Mouse (Mus musculus): ENCODE results near the gene Ces1f.
"Not testable (repeated sequence)": the region's sequence is repeated elsewhere in the genome, so short reads cannot be mapped to it uniquely, and the experiment has no call there.

Ces1f gene

DNA sequence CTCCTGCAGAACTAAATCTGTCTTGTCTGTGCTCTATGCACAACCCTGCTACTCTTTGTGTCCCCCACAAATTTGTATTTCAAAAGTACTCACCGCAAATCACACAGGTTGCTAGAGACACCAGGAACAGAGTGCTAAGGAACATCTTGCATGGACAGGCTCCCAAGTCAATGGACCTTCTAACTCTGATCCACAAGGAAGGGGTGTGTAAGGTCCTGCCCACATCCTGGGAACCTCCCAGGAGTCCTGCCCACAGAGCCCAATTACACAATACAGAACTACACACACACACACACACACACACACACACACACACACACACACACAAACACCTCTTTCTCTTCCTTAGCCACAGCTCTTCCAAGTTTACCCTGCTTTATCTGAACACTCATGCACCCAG lies at the start of gene Ces1f:
TSS of gene Ces1f (minus strand) at position 192 of the 400 bp plus-strand sequence.
- DNase-seq (ENCODE audit: low spot score): no peak

DNA sequence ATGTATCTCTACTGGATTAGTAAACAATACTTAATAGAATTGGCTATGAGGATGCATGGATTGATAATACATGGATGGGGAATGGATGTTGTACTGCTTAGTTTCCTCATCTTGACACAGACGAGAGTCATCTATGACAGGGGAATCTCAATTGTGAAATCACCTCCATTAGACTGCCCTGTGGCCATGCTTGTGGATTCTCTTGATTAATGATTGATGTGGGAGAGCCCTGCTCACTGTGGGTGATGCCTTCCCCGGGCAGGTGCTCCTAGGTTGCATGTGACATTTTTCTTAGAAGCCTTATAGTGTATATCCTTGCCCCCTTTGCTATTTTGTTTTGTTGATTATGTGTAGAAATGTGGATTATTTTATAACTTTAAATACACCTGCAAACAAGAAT lies 45.6 kb upstream of the Ces1f start:
- DNase-seq (ENCODE audit: low spot score): no peak

- no peak for DNase-seq (ENCODE audit: low spot score)
Measured at GRCm38 (mm10) chr8:93317031-93317430, 37.5 kb upstream of the Ces1f start.

GRCm38 (mm10) chr8:93315557-93315956 lies 36.0 kb upstream of the Ces1f start:
- no peak for DNase-seq (ENCODE audit: low spot score)

DNA sequence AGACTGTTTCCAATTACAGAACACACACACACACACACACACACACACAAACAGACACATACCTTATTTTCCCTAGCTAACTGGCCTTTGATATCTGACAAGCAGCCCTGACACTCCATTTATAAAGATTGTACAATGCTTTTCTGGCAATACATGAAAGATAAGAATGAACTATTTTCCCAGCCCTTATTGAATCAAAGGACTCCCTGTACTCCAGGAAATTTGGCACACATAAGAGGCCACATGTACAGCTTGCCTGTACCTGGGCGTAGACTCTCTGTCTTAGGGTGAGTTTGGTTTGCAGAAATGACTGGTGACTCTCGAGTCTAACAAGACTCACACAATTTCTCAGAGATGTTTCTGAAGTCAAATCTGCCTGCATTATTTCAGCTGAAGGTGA lies 4.3 kb upstream of the Ces1f start:
- no peak for DNase-seq (ENCODE audit: low spot score)

GRCm38 (mm10) chr8:93282349-93282748 lies 2.8 kb upstream of the Ces1f start:
- DNase-seq (ENCODE audit: low spot score): no peak

- DNase-seq (ENCODE audit: low spot score): no peak
Measured at GRCm38 (mm10) chr8:93278176-93278805, 1.3 kb downstream of the Ces1f start.

- no peak for DNase-seq (ENCODE audit: low spot score)
Measured at GRCm38 (mm10) chr8:93274609-93275008, 4.9 kb downstream of the Ces1f start.

DNA sequence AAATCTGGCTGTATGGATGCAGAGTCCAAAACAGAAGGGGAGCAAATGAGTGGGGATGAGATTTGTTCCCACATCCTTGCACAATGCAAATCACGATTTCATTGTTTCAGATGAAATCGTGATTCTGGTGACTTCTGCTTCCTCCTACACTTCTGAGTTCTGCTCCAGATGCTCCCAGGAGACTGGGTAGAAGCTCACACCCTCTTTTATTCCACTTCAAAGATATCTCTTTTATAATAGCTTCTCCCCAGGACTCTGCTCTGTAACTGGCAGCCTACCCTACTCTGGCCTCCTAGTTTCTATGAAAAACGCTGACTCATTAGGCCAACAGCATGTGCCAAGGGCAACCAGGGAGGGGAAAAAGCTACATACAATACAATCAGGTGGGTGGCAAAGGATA lies 6.2 kb downstream of the Ces1f start:
- no peak for DNase-seq (ENCODE audit: low spot score)

DNA sequence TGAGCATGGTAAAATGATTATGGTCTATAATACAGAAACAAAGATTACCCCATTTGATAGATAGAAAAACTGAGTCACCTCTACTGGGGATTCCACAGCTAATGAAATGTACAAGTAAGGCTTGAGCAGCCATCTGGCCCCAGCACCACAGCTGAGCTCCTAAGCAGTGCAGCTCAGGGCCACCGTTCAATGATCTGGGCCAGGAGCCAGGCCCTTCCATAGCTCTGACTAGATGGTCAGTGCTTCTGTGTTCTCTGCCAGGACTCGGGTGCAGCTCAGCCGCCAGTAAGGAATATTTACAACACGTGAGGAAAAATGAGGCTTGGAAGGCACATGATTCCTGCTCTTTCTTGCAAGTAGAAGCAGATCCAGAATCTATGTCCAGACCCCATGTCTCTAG lies 6.9 kb downstream of the Ces1f start:
- no peak for DNase-seq (ENCODE audit: low spot score)

DNA sequence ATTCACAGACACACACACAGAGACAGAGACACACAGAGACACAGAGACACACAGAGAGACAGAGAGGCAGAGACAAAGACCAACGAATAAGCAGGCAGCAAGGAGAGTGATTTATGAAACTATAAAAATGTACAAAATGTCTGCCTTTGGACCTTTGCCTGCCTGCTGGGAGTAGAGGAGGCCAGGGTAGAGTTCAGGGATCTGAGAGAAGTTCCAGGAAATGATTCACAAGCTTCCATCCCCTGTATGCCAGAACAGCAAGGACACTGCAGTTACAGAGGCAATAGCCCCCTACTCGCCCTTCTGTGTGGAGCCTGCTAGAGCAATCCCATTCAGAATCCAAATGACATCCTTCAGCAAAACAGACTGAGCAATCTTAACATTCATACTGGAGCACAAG lies 18.1 kb downstream of the Ces1f start:
- DNase-seq (ENCODE audit: low spot score): no peak

GRCm38 (mm10) chr8:93252400-93252925 lies 27.1 kb downstream of the Ces1f start:
- DNase-seq (ENCODE audit: low spot score): no peak

GRCm38 (mm10) chr8:93246057-93246456 lies 33.5 kb downstream of the Ces1f start:
- no peak for DNase-seq (ENCODE audit: low spot score)

DNA sequence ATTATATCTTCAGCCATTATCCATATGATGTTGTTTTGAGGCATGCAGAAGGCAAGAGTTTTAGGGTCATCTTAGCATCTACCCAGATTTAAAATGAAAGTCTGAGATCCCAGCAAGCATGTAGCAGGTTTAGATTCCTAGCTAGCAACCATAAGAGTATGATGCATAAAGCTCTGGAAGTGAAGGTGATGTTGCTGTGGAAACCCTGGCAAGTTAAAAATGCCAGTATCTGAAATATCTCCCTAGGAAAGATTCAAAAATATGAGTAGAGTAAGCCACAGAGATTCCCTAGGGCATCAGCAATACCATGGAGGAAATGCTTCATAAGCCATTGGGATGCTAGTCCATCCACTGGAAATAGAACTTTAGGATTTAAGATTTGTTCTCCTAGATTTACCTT lies 39.7 kb downstream of the Ces1f start:
- no peak for DNase-seq (ENCODE audit: low spot score)

GRCm38 (mm10) chr8:93235681-93236080 lies 43.9 kb downstream of the Ces1f start:
- DNase-seq (ENCODE audit: low spot score): no peak

- DNase-seq (ENCODE audit: low spot score): no peak
Measured at GRCm38 (mm10) chr8:93234706-93235105, 44.8 kb downstream of the Ces1f start.

GRCm38 (mm10) chr8:93234068-93234467 lies 45.5 kb downstream of the Ces1f start:
- no peak for DNase-seq (ENCODE audit: low spot score)

- no peak for DNase-seq (ENCODE audit: low spot score)
Measured at GRCm38 (mm10) chr8:93229446-93229845, 50.1 kb downstream of the Ces1f start, which contains the start of gene Ces1e. TSS of gene Ces1e (minus strand) at chr8:93229619.

GRCm38 (mm10) chr8:93228673-93229370 lies 50.7 kb downstream of the Ces1f start:
- DNase-seq (ENCODE audit: low spot score): no peak

GRCm38 (mm10) chr8:93226471-93226870 lies 53.1 kb downstream of the Ces1f start:
- DNase-seq (ENCODE audit: low spot score): not testable (repeated sequence)

- no peak for DNase-seq (ENCODE audit: low spot score)
Measured at GRCm38 (mm10) chr8:93221896-93222295, 57.7 kb downstream of the Ces1f start.

- no peak for DNase-seq (ENCODE audit: low spot score)
Measured at GRCm38 (mm10) chr8:93217867-93218266, 61.7 kb downstream of the Ces1f start.

GRCm38 (mm10) chr8:93217375-93217774 lies 62.2 kb downstream of the Ces1f start:
- DNase-seq (ENCODE audit: low spot score): no peak

- DNase-seq (ENCODE audit: low spot score): no peak
Measured at GRCm38 (mm10) chr8:93211091-93211490, 68.5 kb downstream of the Ces1f start.

Measured in retina, embryonic 14.5 days (tissue).